Mouse (Mus musculus): ENCODE results near the gene Rpl3l. TPM values are rescaled to one million over a fixed set of nuclear protein-coding genes. Genes with fewer than 3 reads are reported as not detected.

The Rpl3l gene
- polyA plus RNA-seq, 1 experiment from 2014 or later = not detected

- 36% methylated on average over 3 of the region's 3 CpGs for WGBS
- 0 out of 2 replicates have a peak, but pooled peaks cover 5% of the 10 kb centered on the region for H3K27me3 ChIP-seq (ENCODE audit: control insufficient read depth, insufficient read depth, low read length)
- no peak for DNase-seq (ENCODE audit: low spot score)
- no peaks in the 10 kb centered on the region for H3K4me1 ChIP-seq (replicated peaks; ENCODE audit: control insufficient read depth, insufficient read depth, low read length)
- no peak overlapping the region for H3K27ac ChIP-seq
- no peak overlapping the region for H3K4me3 ChIP-seq (replicated peaks; ENCODE audit: low read length)
- H3K36me3 ChIP-seq (replicated peaks; ENCODE audit: control insufficient read depth, insufficient read depth) = no peaks in the 10 kb centered on the region
- ATAC-seq (ENCODE audit: low FRiP score) = no peak
- H3K9ac ChIP-seq = no peak overlapping the region
- no peak overlapping the region for H3K4me2 ChIP-seq (replicated peaks)
- no peaks in the 10 kb centered on the region for H3K9me3 ChIP-seq (ENCODE audit: control insufficient read depth, low read length)
Measured at GRCm38 (mm10) chr17:24769146-24769545, 41.5 kb downstream of the Rpl3l start.

GRCm38 (mm10) chr17:24773241-24773640, 45.6 kb downstream of the Rpl3l start:
- ATAC-seq (ENCODE audit: low FRiP score) = no peak
- no peak overlapping the region for H3K4me3 ChIP-seq (replicated peaks; ENCODE audit: low read length)
- no peaks in the 10 kb centered on the region for H3K4me1 ChIP-seq (replicated peaks; ENCODE audit: control insufficient read depth, insufficient read depth, low read length)
- no peak overlapping the region for H3K4me2 ChIP-seq (replicated peaks)
- H3K27me3 ChIP-seq (ENCODE audit: control insufficient read depth, insufficient read depth, low read length) = 0 out of 2 replicates have a peak, but pooled peaks cover under 1% of the 10 kb centered on the region
- no peak overlapping the region for H3K27ac ChIP-seq
- no peak overlapping the region for H3K9ac ChIP-seq
- H3K36me3 ChIP-seq (replicated peaks; ENCODE audit: control insufficient read depth, insufficient read depth) = no peaks in the 10 kb centered on the region
- no peak for DNase-seq (ENCODE audit: low spot score)
- 80% methylated on average over 5 of the region's 5 CpGs for WGBS
- no peaks in the 10 kb centered on the region for H3K9me3 ChIP-seq (ENCODE audit: control insufficient read depth, low read length)

- 86% methylated on average over 8 of the region's 8 CpGs for WGBS
- H3K27ac ChIP-seq = no peak overlapping the region
- no peaks in the 10 kb centered on the region for H3K27me3 ChIP-seq (ENCODE audit: control insufficient read depth, insufficient read depth, low read length)
- H3K4me2 ChIP-seq (replicated peaks) = no peak overlapping the region
- H3K36me3 ChIP-seq (replicated peaks; ENCODE audit: control insufficient read depth, insufficient read depth) = no peaks in the 10 kb centered on the region
- H3K9ac ChIP-seq = no peak overlapping the region
- DNase-seq (ENCODE audit: low spot score) (no peak), ATAC-seq (ENCODE audit: low FRiP score) (no peak)
- no peaks in the 10 kb centered on the region for H3K4me1 ChIP-seq (replicated peaks; ENCODE audit: control insufficient read depth, insufficient read depth, low read length)
- no peak overlapping the region for H3K4me3 ChIP-seq (replicated peaks; ENCODE audit: low read length)
- H3K9me3 ChIP-seq (ENCODE audit: control insufficient read depth, low read length) = no peaks in the 10 kb centered on the region
Measured at GRCm38 (mm10) chr17:24775173-24775572, 47.6 kb downstream of the Rpl3l start.

GRCm38 (mm10) chr17:24777073-24777472, 49.5 kb downstream of the Rpl3l start:
- Histone ChIP-seq H3K9me3 (ENCODE audit: control insufficient read depth, low read length) (no peaks in the 10 kb centered on the region), H3K9ac (no peak overlapping the region), H3K36me3 (replicated peaks; ENCODE audit: control insufficient read depth, insufficient read depth) (no peaks in the 10 kb centered on the region), H3K27me3 (ENCODE audit: control insufficient read depth, insufficient read depth, low read length) (no peaks in the 10 kb centered on the region), H3K4me3 (replicated peaks; ENCODE audit: low read length) (no peak overlapping the region), H3K4me1 (replicated peaks; ENCODE audit: control insufficient read depth, insufficient read depth, low read length) (no peaks in the 10 kb centered on the region), H3K27ac (no peak overlapping the region), H3K4me2 (replicated peaks) (no peak overlapping the region)
- ATAC-seq (ENCODE audit: low FRiP score) (no peak), DNase-seq (ENCODE audit: low spot score) (no peak)
- WGBS = 78% methylated on average over 2 of the region's 2 CpGs

- H3K4me2 ChIP-seq (replicated peaks) = no peak overlapping the region
- H3K27ac ChIP-seq = no peak overlapping the region
- ATAC-seq (ENCODE audit: low FRiP score) (no peak), DNase-seq (ENCODE audit: low spot score) (no peak)
- no peaks in the 10 kb centered on the region for H3K9me3 ChIP-seq (ENCODE audit: control insufficient read depth, low read length)
- no peaks in the 10 kb centered on the region for H3K4me1 ChIP-seq (replicated peaks; ENCODE audit: control insufficient read depth, insufficient read depth, low read length)
- H3K9ac ChIP-seq = no peak overlapping the region
- no peak overlapping the region for H3K4me3 ChIP-seq (replicated peaks; ENCODE audit: low read length)
- H3K36me3 ChIP-seq (replicated peaks; ENCODE audit: control insufficient read depth, insufficient read depth) = no peaks in the 10 kb centered on the region
- H3K27me3 ChIP-seq (ENCODE audit: control insufficient read depth, insufficient read depth, low read length) = no peaks in the 10 kb centered on the region
- WGBS = 88% methylated on average over 2 of the region's 2 CpGs
Measured at GRCm38 (mm10) chr17:24780821-24781220, 53.2 kb downstream of the Rpl3l start.

Other genes starting within 250 kb of the Rpl3l start
- 30.2 and 31.1 TPM in 2 replicates for gene Mlst8, start 248.7 kb upstream of the Rpl3l start, polyA plus RNA-seq (2014; fragmentation: Nextera tagmentation; extraction: Ambion mirVana)
- 45.7 and 46.8 TPM in 2 replicates for gene Caskin1, start 239.2 kb upstream of the Rpl3l start, polyA plus RNA-seq (2014; fragmentation: Nextera tagmentation; extraction: Ambion mirVana)
- gene Traf7, start 199.9 kb upstream of the Rpl3l start, polyA plus RNA-seq (2014; fragmentation: Nextera tagmentation; extraction: Ambion mirVana) = 75.0 and 82.8 TPM in 2 replicates
- gene Rab26, start 193.6 kb upstream of the Rpl3l start, polyA plus RNA-seq (2014; fragmentation: Nextera tagmentation; extraction: Ambion mirVana) = 4.2 and 5.6 TPM in 2 replicates
- gene Pkd1, start 178.0 kb upstream of the Rpl3l start, polyA plus RNA-seq (2014; fragmentation: Nextera tagmentation; extraction: Ambion mirVana) = 28.4 and 30.4 TPM in 2 replicates
- gene Tsc2, start 95.2 kb upstream of the Rpl3l start, polyA plus RNA-seq (2014; fragmentation: Nextera tagmentation; extraction: Ambion mirVana) = 74.7 and 76.7 TPM in 2 replicates
- 7.8 and 8.2 TPM in 2 replicates for gene Nthl1, start 95.1 kb upstream of the Rpl3l start, polyA plus RNA-seq (2014; fragmentation: Nextera tagmentation; extraction: Ambion mirVana)
- 53.5 and 56.9 TPM in 2 replicates for gene Slc9a3r2, start 77.5 kb upstream of the Rpl3l start, polyA plus RNA-seq (2014; fragmentation: Nextera tagmentation; extraction: Ambion mirVana)
- 0.83 TPM in 1 of 2 replicates, not detected in the other for gene Npw, start 69.4 kb upstream of the Rpl3l start, polyA plus RNA-seq (2014; fragmentation: Nextera tagmentation; extraction: Ambion mirVana)
- gene Zfp598, start 58.1 kb upstream of the Rpl3l start, polyA plus RNA-seq (2014; fragmentation: Nextera tagmentation; extraction: Ambion mirVana) = 22.8 and 25.6 TPM in 2 replicates
- gene Syngr3, start 37.9 kb upstream of the Rpl3l start, polyA plus RNA-seq (2014; fragmentation: Nextera tagmentation; extraction: Ambion mirVana) = 178 and 220 TPM in 2 replicates
- 35.2 and 43.4 TPM in 2 replicates for gene Gfer, start 31.7 kb upstream of the Rpl3l start, polyA plus RNA-seq (2014; fragmentation: Nextera tagmentation; extraction: Ambion mirVana)
- 1.9 and 2.4 TPM in 2 replicates for gene Noxo1, start 31.6 kb upstream of the Rpl3l start, polyA plus RNA-seq (2014; fragmentation: Nextera tagmentation; extraction: Ambion mirVana)
- gene Tbl3, start 20.2 kb upstream of the Rpl3l start, polyA plus RNA-seq (2014; fragmentation: Nextera tagmentation; extraction: Ambion mirVana) = 58.3 and 64.3 TPM in 2 replicates
- gene Rnf151, start 9.8 kb upstream of the Rpl3l start, polyA plus RNA-seq (2014; fragmentation: Nextera tagmentation; extraction: Ambion mirVana) = not detected in 2 replicates
- 800 and 838 TPM in 2 replicates for gene Rps2, start 9.7 kb upstream of the Rpl3l start, polyA plus RNA-seq (2014; fragmentation: Nextera tagmentation; extraction: Ambion mirVana)
- 308 and 347 TPM in 2 replicates for gene Ndufb10, start 3.3 kb upstream of the Rpl3l start, polyA plus RNA-seq (2014; fragmentation: Nextera tagmentation; extraction: Ambion mirVana)
- 20.5 and 22.4 TPM in 2 replicates for gene Msrb1, start 8.8 kb downstream of the Rpl3l start, polyA plus RNA-seq (2014; fragmentation: Nextera tagmentation; extraction: Ambion mirVana)
- 0.36 TPM in 1 of 2 replicates, not detected in the other for gene Hs3st6, start 25.2 kb downstream of the Rpl3l start, polyA plus RNA-seq (2014; fragmentation: Nextera tagmentation; extraction: Ambion mirVana)
- not detected in 2 replicates for gene Meiob, start 76.5 kb downstream of the Rpl3l start, polyA plus RNA-seq (2014; fragmentation: Nextera tagmentation; extraction: Ambion mirVana)
- 71.5 and 73.0 TPM in 2 replicates for gene Hagh, start 112.3 kb downstream of the Rpl3l start, polyA plus RNA-seq (2014; fragmentation: Nextera tagmentation; extraction: Ambion mirVana)
- gene Fahd1, start 122.5 kb downstream of the Rpl3l start, polyA plus RNA-seq (2014; fragmentation: Nextera tagmentation; extraction: Ambion mirVana) = 22.4 and 23.3 TPM in 2 replicates
- gene Igfals, start 138.2 kb downstream of the Rpl3l start, polyA plus RNA-seq (2014; fragmentation: Nextera tagmentation; extraction: Ambion mirVana) = 0.09 TPM in 1 of 2 replicates, not detected in the other
- gene Nubp2, start 158.5 kb downstream of the Rpl3l start, polyA plus RNA-seq (2014; fragmentation: Nextera tagmentation; extraction: Ambion mirVana) = 67.4 and 72.8 TPM in 2 replicates
- gene Spsb3, start 158.8 kb downstream of the Rpl3l start, polyA plus RNA-seq (2014; fragmentation: Nextera tagmentation; extraction: Ambion mirVana) = 75.0 and 82.0 TPM in 2 replicates
- 22.7 and 23.7 TPM in 2 replicates for gene Eme2, start 167.3 kb downstream of the Rpl3l start, polyA plus RNA-seq (2014; fragmentation: Nextera tagmentation; extraction: Ambion mirVana)
- 72.9 and 82.6 TPM in 2 replicates for gene Mrps34, start 167.3 kb downstream of the Rpl3l start, polyA plus RNA-seq (2014; fragmentation: Nextera tagmentation; extraction: Ambion mirVana)
- 85.6 and 95.8 TPM in 2 replicates for gene Nme3, start 168.7 kb downstream of the Rpl3l start, polyA plus RNA-seq (2014; fragmentation: Nextera tagmentation; extraction: Ambion mirVana)
- gene Mapk8ip3, start 209.2 kb downstream of the Rpl3l start, polyA plus RNA-seq (2014; fragmentation: Nextera tagmentation; extraction: Ambion mirVana) = 86.0 and 90.1 TPM in 2 replicates
- 58.2 and 60.6 TPM in 2 replicates for gene Jpt2, start 232.9 kb downstream of the Rpl3l start, polyA plus RNA-seq (2014; fragmentation: Nextera tagmentation; extraction: Ambion mirVana)

All from hindbrain, embryonic 14.5 days (tissue).